Mouse (Mus musculus) 3134 (cell line): ENCODE results near the gene Gal3st2b.
"Not testable (repeated sequence)": the region's sequence is repeated elsewhere in the genome, so short reads cannot be mapped to it uniquely, and the experiment has no call there.

Experiments used
- DNase-seq: peaks from one replicate; pipeline ENCODE4 v3.0.0-alpha.2; 2011; ENCODE audit warnings: low spot score; ENCODE audit not compliant: insufficient read length; ENCODE audit errors: extremely low read depth

The Gal3st2b gene

GRCm38 (mm10) chr1:93978287-93978686 is 60.2 kb downstream of the Gal3st2b start:
- DNase-seq = not testable (repeated sequence)

GRCm38 (mm10) chr1:93980932-93981331 is 62.8 kb downstream of the Gal3st2b start:
- not testable (repeated sequence) for DNase-seq

- DNase-seq = no peak
Measured at GRCm38 (mm10) chr1:93986167-93986566, 68.1 kb downstream of the Gal3st2b start.

- no peak for DNase-seq
Measured at GRCm38 (mm10) chr1:93988786-93989185, 70.7 kb downstream of the Gal3st2b start.

GRCm38 (mm10) chr1:93990209-93990608 is 72.1 kb downstream of the Gal3st2b start, which contains the start of gene Gal3st2c:
TSS of gene Gal3st2c (plus strand) at chr1:93990509.
- not testable (repeated sequence) for DNase-seq

GRCm38 (mm10) chr1:93991068-93991467 is 73.0 kb downstream of the Gal3st2b start:
- not testable (repeated sequence) for DNase-seq

- not testable (repeated sequence) for DNase-seq
Measured at GRCm38 (mm10) chr1:93991491-93991890, 73.4 kb downstream of the Gal3st2b start.
